8 mouse cellular contexts compared by ENCODE assay signal in genomic region chr4:49631319-49632138, GRCm38 (mm10). TPM values are rescaled to one million over a fixed set of nuclear protein-coding genes. Genes with fewer than 3 reads are reported as not detected.
DNase-seq lines count a peak whose midpoint lies in the region; TF ChIP-seq lines count a peak whose summit lies in the region.

Rnf20 (plus strand) TSS chr4:49632006.

- TF ChIP-seq CTCF in cortical plate, adult 2 months (IDR thresholded peaks at IDR 0.05; ENCODE audit: extremely low read depth, insufficient read depth, low read length) = no peak

- H3K36me3 ChIP-seq in megakaryocyte, embryonic 14.5 days (replicated peaks; ENCODE audit: low read length) = peaks cover 31% of the 10 kb centered on the region

- no peaks in the 10 kb centered on the region for H3K9me3 ChIP-seq in megakaryocyte, embryonic 14.5 days

- no peaks in the 10 kb centered on the region for H3K27me3 ChIP-seq in megakaryocyte, embryonic 14.5 days (replicated peaks)

- peak; percentile 96 for DNase-seq in adipocyte (ENCODE audit: low spot score)
- peak; percentile 91 for DNase-seq in gastrocnemius, adult 8-10 months (ENCODE audit: low spot score in 2 of 2)
- DNase-seq in hindlimb bud, embryonic 11.5 days (ENCODE audit: extremely low spot score, low read depth, low spot score) = peak; percentile 92
- DNase-seq in left cerebral cortex, adult 8-10 months (ENCODE audit: low spot score in 2 of 2) = peak; percentile 90 to 95
- DNase-seq in right cerebral cortex, postnatal 25 days = peak; percentile 95
- peak; percentile 93 to 97 for DNase-seq in urinary bladder, postnatal 4 days (ENCODE audit: low spot score in 2 of 2)

- H3K27ac ChIP-seq in cortical plate, adult 2 months (ENCODE audit: insufficient read depth, low read length) = peak within 1 kb of the TSS; percentile 13; the same call in 1 of the 2 replicates

- peak within 1 kb of the TSS; percentile 75 for H3K4me3 ChIP-seq in cortical plate, adult 2 months (ENCODE audit: insufficient read depth, low read length)
- H3K4me3 ChIP-seq in megakaryocyte, embryonic 14.5 days (replicated peaks) = peak within 1 kb of the TSS; percentile 98

- TF ChIP-seq POLR2A in cortical plate, adult 2 months (IDR thresholded peaks at IDR 0.05; ENCODE audit: extremely low read depth, insufficient read depth, low read length) = peak; percentile 99

- H3K4me1 ChIP-seq in cortical plate, adult 2 months (ENCODE audit: control insufficient read depth, insufficient read depth, low read length) = peaks cover 4% of the 10 kb centered on the region
- H3K4me1 ChIP-seq in megakaryocyte, embryonic 14.5 days = peaks cover 36% of the 10 kb centered on the region

RNA-seq across cellular contexts. Expression of gene Rnf20, which starts in this region (rescaled TPM):
- 67.1 and 67.7 TPM in 2 replicates for polyA plus RNA-seq in cortical plate, adult 2 months (2012; rRNA removed)
- total RNA-seq in gastrocnemius, adult 8-10 months (2022) = 10 to 100 TPM; 23.0 to 36.2 (median 30.3) TPM
- 10 to 100 TPM; 63.9 to 70.8 (median 66.1) TPM for total RNA-seq in left cerebral cortex, adult 8-10 months (2022)
- polyA plus RNA-seq in megakaryocyte, embryonic 14.5 days (2012; ENCODE audit: insufficient read depth, low replicate concordance) = 3.2 and 6.9 TPM in 2 replicates

Comparison
In these comparisons a context has a peak if more than half of its experiments do, and no peak if none do; other contexts are left out.
1. Peak in every context shown above with its lines: DNase-seq, H3K4me3 ChIP-seq and H3K27ac ChIP-seq.